Mouse (Mus musculus) brain, adult 2 months (tissue): ENCODE measurements around the gene Zgrf1.

Experiments
- DNase-seq: peaks from one replicate; pipeline ENCODE4 v3.0.0; 2011; ENCODE audit warnings: low read depth, low spot score

Gene Zgrf1

GRCm38 (mm10) chr3:127552973-127553719, at the start of gene Zgrf1, which contains the start of gene Larp7:
Gene Zgrf1 (plus strand): TSS chr3:127553489.
Gene Larp7 (minus strand): TSS chr3:127553349.
- peak; percentile 100 for DNase-seq

GRCm38 (mm10) chr3:127507878-127508783, 45.2 kb upstream of the Zgrf1 start:
- no peak for DNase-seq

GRCm38 (mm10) chr3:127511786-127512746, 41.2 kb upstream of the Zgrf1 start:
- peak; percentile 35 for DNase-seq

- no peak for DNase-seq
These were observed 40.4 kb upstream of the Zgrf1 start for GRCm38 (mm10) chr3:127512794-127513335.

DNA sequence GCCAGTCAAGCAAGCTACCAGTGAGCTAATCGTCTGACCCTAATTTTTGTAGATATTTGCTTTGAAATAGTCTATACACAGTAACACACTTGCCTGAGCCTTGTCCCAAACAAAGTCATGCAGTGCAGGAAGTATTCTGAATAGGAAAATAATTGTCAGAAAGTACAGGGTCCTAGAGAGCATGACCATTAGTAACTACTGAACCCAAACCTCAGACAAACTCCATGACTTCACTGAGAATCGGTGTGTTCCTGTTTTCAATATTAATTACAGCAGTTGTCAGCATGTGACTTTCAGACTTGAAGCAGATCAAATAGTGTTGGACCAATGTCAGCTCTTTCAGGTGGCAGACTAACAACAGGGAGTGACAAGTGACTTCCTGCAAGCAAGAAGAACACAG, 39.6 kb upstream of the Zgrf1 start:
- no peak for DNase-seq

GRCm38 (mm10) chr3:127515251-127515650, 38.0 kb upstream of the Zgrf1 start:
- DNase-seq: no peak

DNA sequence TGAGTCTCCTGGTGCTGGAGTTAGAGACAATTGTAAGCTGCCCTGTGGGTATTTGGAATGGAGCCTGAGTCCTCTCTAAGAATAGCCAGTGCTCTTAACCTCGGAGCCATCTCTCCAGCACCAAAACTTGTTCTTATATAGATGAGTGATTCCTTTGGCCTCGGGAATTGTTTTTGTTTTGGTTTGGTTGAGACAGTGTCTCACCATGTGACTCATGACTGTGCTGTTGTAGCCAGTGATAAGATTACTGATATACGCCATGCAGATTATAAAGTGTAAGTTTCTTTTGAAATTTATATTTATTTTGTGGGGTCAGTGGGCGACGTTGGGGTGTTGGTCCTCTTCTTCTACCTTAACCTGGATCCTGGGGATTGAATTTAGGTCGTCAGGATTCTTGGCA, 33.0 kb upstream of the Zgrf1 start:
- no peak for DNase-seq

GRCm38 (mm10) chr3:127521156-127521555, 32.1 kb upstream of the Zgrf1 start:
- no peak for DNase-seq

- DNase-seq: peak; percentile 24
These were observed 28.0 kb upstream of the Zgrf1 start for GRCm38 (mm10) chr3:127525188-127525819.

- DNase-seq: peak; percentile 17
These were observed 25.7 kb upstream of the Zgrf1 start for GRCm38 (mm10) chr3:127527465-127528034.

- no peak for DNase-seq
These were observed 24.1 kb upstream of the Zgrf1 start for GRCm38 (mm10) chr3:127529210-127529609.

- DNase-seq: no peak
These were observed 23.5 kb upstream of the Zgrf1 start for GRCm38 (mm10) chr3:127529824-127530223.

DNA sequence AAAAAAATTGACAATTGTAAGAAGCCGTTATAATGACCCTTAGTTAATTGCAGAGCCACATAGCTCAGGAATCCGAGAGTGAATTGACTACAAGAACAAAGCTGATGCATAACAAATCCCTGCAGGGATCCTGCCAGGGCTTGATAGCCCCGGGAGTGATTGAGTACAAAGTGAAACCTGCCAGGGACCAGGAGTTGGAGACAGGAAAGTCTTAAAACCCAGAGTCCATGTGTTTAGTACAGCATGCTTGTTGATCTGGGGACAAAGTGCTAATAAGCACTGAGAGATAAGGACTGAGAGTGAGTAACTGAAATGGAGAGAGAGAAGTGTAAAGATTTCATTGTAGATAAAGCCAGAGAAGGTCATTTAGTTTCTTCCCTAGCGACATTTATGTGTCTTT, 23.0 kb upstream of the Zgrf1 start:
- DNase-seq: no peak

DNA sequence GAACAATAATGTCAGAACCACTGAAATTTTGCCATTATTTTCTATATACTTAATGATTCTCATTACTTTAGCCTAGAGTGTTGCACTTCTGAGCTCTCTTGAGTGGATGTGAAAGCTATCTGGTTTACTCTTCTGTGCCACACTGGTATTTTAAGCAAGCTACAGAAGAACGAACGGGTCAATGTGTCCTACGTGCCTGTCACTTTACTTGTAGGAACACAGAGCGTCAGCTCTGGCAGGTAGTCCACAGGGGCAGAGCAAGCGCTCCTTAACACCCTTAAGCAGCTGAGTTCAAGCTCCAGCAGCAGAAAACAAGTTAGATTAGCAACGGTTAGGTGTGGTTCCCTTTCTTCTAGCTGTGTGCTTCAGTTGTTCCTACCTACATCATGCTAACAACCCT, 14.1 kb upstream of the Zgrf1 start:
- no peak for DNase-seq

DNA sequence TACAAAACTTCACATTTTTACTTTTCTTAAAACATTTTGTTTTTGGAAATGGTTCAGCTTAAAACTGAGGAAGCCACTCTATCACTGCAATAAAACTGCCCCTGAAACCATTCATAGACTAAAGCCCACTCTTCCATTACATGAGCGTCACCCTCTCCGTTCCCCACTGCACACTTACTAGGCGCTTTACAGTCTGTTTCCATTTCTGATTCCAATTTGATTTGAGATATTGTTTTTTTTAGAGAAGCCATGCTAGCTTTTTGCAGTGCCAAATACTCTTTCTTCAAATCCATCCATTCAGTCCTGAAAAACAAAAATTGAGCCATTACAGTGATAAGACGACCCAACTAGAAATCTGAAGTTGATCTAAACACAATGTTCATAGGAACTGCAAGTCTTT, 9.3 kb upstream of the Zgrf1 start:
- no peak for DNase-seq

DNA sequence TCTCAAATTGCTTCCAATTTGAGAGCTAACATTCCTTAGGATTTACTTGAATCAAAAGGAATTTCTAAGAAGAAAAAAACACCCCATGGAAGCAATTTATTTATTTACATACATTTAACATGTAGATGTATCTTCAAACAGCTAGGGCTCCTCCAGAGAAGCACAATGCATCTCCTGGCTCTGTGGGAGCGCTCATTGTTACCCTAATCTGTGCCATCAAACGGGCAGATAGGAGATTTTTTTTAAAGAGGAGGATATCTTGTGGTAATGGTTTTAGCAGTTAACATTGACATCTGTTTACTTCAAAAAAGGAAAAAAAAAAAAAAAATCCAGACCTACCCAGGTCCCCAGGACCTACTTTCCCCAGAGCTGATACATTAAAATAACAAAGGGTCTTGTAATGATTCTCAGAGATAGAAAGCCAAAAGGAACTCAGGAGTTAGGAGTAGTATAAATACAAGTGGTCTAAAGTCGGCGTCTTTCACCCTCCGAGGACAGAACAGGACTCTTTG, 8.6 kb upstream of the Zgrf1 start:
- no peak for DNase-seq

DNA sequence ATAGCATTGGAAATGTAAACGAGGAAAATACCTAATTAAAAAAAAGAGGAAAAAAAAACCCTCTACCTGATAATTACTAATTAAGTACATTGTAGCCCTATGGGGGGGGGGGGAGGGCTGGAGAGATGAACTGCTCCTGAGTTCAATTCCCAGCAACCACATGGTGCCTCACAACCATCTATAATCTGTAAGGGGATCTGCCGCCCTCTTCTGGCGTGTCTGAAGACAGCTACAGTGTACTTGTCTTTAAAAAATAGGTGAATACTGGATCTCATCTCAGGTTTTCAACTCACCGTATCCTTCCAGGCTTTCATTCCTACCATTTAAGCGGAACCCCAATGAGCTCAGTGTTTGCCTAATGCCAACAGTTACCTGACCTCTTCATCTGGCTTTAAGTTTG, 5.4 kb upstream of the Zgrf1 start:
- DNase-seq: peak; percentile 24

DNA sequence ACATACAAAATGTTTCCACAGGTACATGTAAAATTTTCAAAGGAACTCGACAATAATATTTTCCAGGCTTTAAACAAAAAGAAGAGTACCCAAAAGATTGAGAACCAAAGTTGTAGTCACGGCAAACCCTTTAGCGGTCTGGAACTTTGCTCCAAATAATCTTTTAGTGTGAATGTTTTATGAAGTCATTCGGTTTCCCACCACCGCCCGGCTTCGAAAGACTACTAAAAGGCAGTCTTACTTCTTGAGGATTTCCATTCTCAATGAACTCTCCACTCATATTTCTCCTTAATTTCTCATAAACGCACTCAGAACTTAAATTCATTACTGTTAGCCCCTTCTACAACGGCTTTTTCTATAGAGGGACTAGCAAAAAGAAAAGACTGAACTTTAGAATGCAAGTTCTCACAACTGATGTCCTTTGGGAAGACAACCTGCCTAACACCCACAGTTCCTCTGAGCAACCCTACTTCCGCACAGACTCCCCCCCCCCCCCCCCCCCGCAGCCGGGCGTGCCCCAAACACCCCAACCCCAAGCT, 786 bp upstream of the Zgrf1 start:
- no peak for DNase-seq

- no peak for DNase-seq
These were observed 393 bp downstream of the Zgrf1 start for GRCm38 (mm10) chr3:127553720-127554043.

- peak; percentile 12 for DNase-seq
These were observed 1.4 kb downstream of the Zgrf1 start for GRCm38 (mm10) chr3:127554723-127555122.
